Mouse (Mus musculus): ENCODE results near the gene Il12b.
"Not testable (repeated sequence)": the region's sequence is repeated elsewhere in the genome, so short reads cannot be mapped to it uniquely, and the experiment has no call there.

Gene Il12b

GRCm38 (mm10) chr11:44410413-44410812 lies 10.6 kb downstream of the Il12b start:
- DNase-seq (ENCODE audit: low read depth, low spot score), result no peak

GRCm38 (mm10) chr11:44412276-44412675 lies 12.4 kb downstream of the Il12b start:
- no peak for DNase-seq (ENCODE audit: low read depth, low spot score)

GRCm38 (mm10) chr11:44413371-44413770 lies 13.5 kb downstream of the Il12b start:
- DNase-seq (ENCODE audit: low read depth, low spot score), result no peak

GRCm38 (mm10) chr11:44414605-44415004 lies 14.7 kb downstream of the Il12b start:
- no peak for DNase-seq (ENCODE audit: low read depth, low spot score)

GRCm38 (mm10) chr11:44417403-44417802 lies 17.5 kb downstream of the Il12b start:
- DNase-seq (ENCODE audit: low read depth, low spot score), result no peak

GRCm38 (mm10) chr11:44422337-44423111 lies 22.7 kb downstream of the Il12b start:
- DNase-seq (ENCODE audit: low read depth, low spot score), result no peak

GRCm38 (mm10) chr11:44423261-44423660 lies 23.4 kb downstream of the Il12b start:
- DNase-seq (ENCODE audit: low read depth, low spot score), result no peak

GRCm38 (mm10) chr11:44423955-44424354 lies 24.1 kb downstream of the Il12b start:
- no peak for DNase-seq (ENCODE audit: low read depth, low spot score)

GRCm38 (mm10) chr11:44425006-44425405 lies 25.1 kb downstream of the Il12b start:
- DNase-seq (ENCODE audit: low read depth, low spot score), result no peak

GRCm38 (mm10) chr11:44425626-44426025 lies 25.8 kb downstream of the Il12b start:
- DNase-seq (ENCODE audit: low read depth, low spot score), result no peak

- DNase-seq (ENCODE audit: low read depth, low spot score), result no peak
Measured at GRCm38 (mm10) chr11:44427951-44428350, 28.1 kb downstream of the Il12b start.

GRCm38 (mm10) chr11:44430036-44430435 lies 30.2 kb downstream of the Il12b start:
- no peak for DNase-seq (ENCODE audit: low read depth, low spot score)

- no peak for DNase-seq (ENCODE audit: low read depth, low spot score)
Measured at GRCm38 (mm10) chr11:44437786-44438185, 37.9 kb downstream of the Il12b start.

GRCm38 (mm10) chr11:44451046-44451445 lies 51.2 kb downstream of the Il12b start:
- no peak for DNase-seq (ENCODE audit: low read depth, low spot score)

GRCm38 (mm10) chr11:44452016-44452415 lies 52.2 kb downstream of the Il12b start:
- not testable (repeated sequence) for DNase-seq (ENCODE audit: low read depth, low spot score)

- DNase-seq (ENCODE audit: low read depth, low spot score), result peak; percentile 39
Measured at GRCm38 (mm10) chr11:44453423-44453822, 53.6 kb downstream of the Il12b start.

GRCm38 (mm10) chr11:44461493-44461892 lies 61.6 kb downstream of the Il12b start:
- no peak for DNase-seq (ENCODE audit: low read depth, low spot score)
